Mouse (Mus musculus) hematopoietic stem cell, adult 5-6 weeks (primary cell): Measurements from ENCODE around the gene H2al1f. TPM values are rescaled to one million over a fixed set of nuclear protein-coding genes. Genes with fewer than 3 reads are reported as not detected.

Source experiments
- ATAC-seq, 2 experiments: fragments of 125-278 bp in 1 of 2; replicated peaks in 1 of 2; 2 replicates each; pipeline ENCODE4 v1.8.0; 2016 to 2017; ENCODE audit warnings: inconsistent platforms in 2 of 2, mild to moderate bottlenecking in 2 of 2, moderate number of reproducible peaks in 2 of 2, low read depth in 1 of 2, moderate TSS enrichment in 1 of 2; ENCODE audit not compliant: low FRiP score in 2 of 2, poor library complexity in 2 of 2, severe bottlenecking in 2 of 2, insufficient read depth in 1 of 2, low TSS enrichment in 1 of 2
- total RNA-seq: library from RNA; stranded (forward); fragments of 172-1452, 232-1000 nt; gene quantifications from 2 replicates; pipeline ENCODE4 v1.2.3, GENCODE M21; 2017

The H2al1f gene
- total RNA-seq, 1 experiment from 2014 or later: not detected

GRCm38 (mm10) chrX:11360823-11361222, 45.9 kb downstream of the H2al1f start:
- ATAC-seq: peak; percentile 29 to 32; a peak in 1 of 4 replicates

- ATAC-seq: peak; percentile 42 to 88; a peak in 3 of 4 replicates
These were observed 46.3 kb downstream of the H2al1f start for GRCm38 (mm10) chrX:11361261-11361660.

- no peak for ATAC-seq
These were observed 48.9 kb downstream of the H2al1f start for GRCm38 (mm10) chrX:11363890-11364289.

Other genes with a start within 250 kb of the H2al1f start
- gene H2al1a, start 15.9 kb upstream of the H2al1f start, total RNA-seq: not detected in 2 replicates
- gene H2al1b, start 12.7 kb upstream of the H2al1f start, total RNA-seq: not detected in 2 replicates
- not detected in 2 replicates for gene H2al1c, start 9.5 kb upstream of the H2al1f start, total RNA-seq
- not detected in 2 replicates for gene H2al1d, start 6.3 kb upstream of the H2al1f start, total RNA-seq
- gene H2al1e, start 3.2 kb upstream of the H2al1f start, total RNA-seq: not detected in 2 replicates
- not detected in 2 replicates for gene H2al1g, start 3.1 kb downstream of the H2al1f start, total RNA-seq
- gene H2al1h, start 6.3 kb downstream of the H2al1f start, total RNA-seq: not detected in 2 replicates
- not detected in 2 replicates for gene H2al1i, start 9.5 kb downstream of the H2al1f start, total RNA-seq
- gene H2al1j, start 12.7 kb downstream of the H2al1f start, total RNA-seq: not detected in 2 replicates